Mouse (Mus musculus) MEL (cell line): ENCODE data around the gene Crat.

Experiments used
- CHD1 ChIP-seq: IDR thresholded peaks from 2 replicates; pipeline ENCODE4 v1.6.1; 2012; ENCODE audit warnings: low read depth, mild to moderate bottlenecking, inconsistent platforms, low read length, improper control_type of control experiment
- CTCF ChIP-seq, 3 experiments: IDR thresholded peaks in 2 of 3; conservative IDR thresholded peaks in 1 of 3; 2 replicates each; pipeline ENCODE4 v1.5.1; 2011 to 2012; ENCODE audit warnings: low read length in 3 of 3, low read depth in 2 of 3, mild to moderate bottlenecking in 2 of 3, improper control_type of control experiment in 1 of 3, inconsistent platforms in 1 of 3, mixed read lengths in 1 of 3, moderate library complexity in 1 of 3; ENCODE audit not compliant: control insufficient read depth in 1 of 3, insufficient read depth in 1 of 3, poor library complexity in 1 of 3, severe bottlenecking in 1 of 3
- JUND ChIP-seq: IDR thresholded peaks from 2 replicates; pipeline ENCODE4 v1.6.1; 2011; ENCODE audit warnings: low read depth, mild to moderate bottlenecking, improper control_type of control experiment, low read length
- MAX ChIP-seq: IDR thresholded peaks from 2 replicates; pipeline ENCODE4 v1.6.1; 2011; ENCODE audit warnings: low read length, improper control_type of control experiment
- MEF2A ChIP-seq: IDR thresholded peaks from 2 replicates; pipeline ENCODE4 v1.6.1; 2014; ENCODE audit warnings: low read depth, mild to moderate bottlenecking, inconsistent platforms, low read length, improper control_type of control experiment; ENCODE audit not compliant: poor library complexity, insufficient replicate concordance, severe bottlenecking; ENCODE audit errors: extremely low read depth
- POLR2A ChIP-seq, 2 experiments: IDR thresholded peaks; 2 replicates each; pipeline ENCODE4 v1.6.1; 2011 to 2012; ENCODE audit warnings: low read length in 2 of 2, mild to moderate bottlenecking in 2 of 2, control low read depth in 1 of 2, improper control_type of control experiment in 1 of 2, low read depth in 1 of 2, moderate library complexity in 1 of 2; ENCODE audit not compliant: control insufficient read depth in 1 of 2, insufficient read depth in 1 of 2, poor library complexity in 1 of 2
- POLR2AphosphoS2 ChIP-seq: IDR thresholded peaks from 2 replicates; pipeline ENCODE4 v1.6.1; 2011; ENCODE audit warnings: low read length, improper control_type of control experiment
- POLR2AphosphoS5 ChIP-seq: IDR thresholded peaks from 2 replicates; pipeline ENCODE4 v1.6.1; 2012; ENCODE audit warnings: low read depth, borderline replicate concordance, mild to moderate bottlenecking, inconsistent platforms, low read length, moderate library complexity, mixed read lengths
- USF1 ChIP-seq: IDR thresholded peaks from 2 replicates; pipeline ENCODE4 v1.6.1; 2014; ENCODE audit warnings: low read depth, mild to moderate bottlenecking, inconsistent platforms, low read length, improper control_type of control experiment, moderate library complexity

- TF ChIP-seq USF1 (no peak), POLR2AphosphoS2 (no peak), MAX (no peak), POLR2A (IDR thresholded peaks at IDR 0.05; ENCODE audit: control insufficient read depth in 1 of 2, insufficient read depth in 1 of 2, low read depth in 1 of 2, low read length in 2 of 2, poor library complexity in 1 of 2) (no peak), CTCF (IDR thresholded peaks at IDR 0.05 in 2 of 3, conservative IDR thresholded peaks at IDR 0.05 in 1 of 3; ENCODE audit: control insufficient read depth in 1 of 3, insufficient read depth in 1 of 3, low read depth in 2 of 3, low read length in 3 of 3, poor library complexity in 1 of 3, severe bottlenecking in 1 of 3) (no peak), CHD1 (no peak), JUND (no peak), POLR2AphosphoS5 (no peak), MEF2A (no peak)
Measured at GRCm38 (mm10) chr2:30409454-30410176, 6.0 kb downstream of the Crat start.
